Comparison of ENCODE assay signal across 1 mouse cellular context in the genomic region with DNA sequence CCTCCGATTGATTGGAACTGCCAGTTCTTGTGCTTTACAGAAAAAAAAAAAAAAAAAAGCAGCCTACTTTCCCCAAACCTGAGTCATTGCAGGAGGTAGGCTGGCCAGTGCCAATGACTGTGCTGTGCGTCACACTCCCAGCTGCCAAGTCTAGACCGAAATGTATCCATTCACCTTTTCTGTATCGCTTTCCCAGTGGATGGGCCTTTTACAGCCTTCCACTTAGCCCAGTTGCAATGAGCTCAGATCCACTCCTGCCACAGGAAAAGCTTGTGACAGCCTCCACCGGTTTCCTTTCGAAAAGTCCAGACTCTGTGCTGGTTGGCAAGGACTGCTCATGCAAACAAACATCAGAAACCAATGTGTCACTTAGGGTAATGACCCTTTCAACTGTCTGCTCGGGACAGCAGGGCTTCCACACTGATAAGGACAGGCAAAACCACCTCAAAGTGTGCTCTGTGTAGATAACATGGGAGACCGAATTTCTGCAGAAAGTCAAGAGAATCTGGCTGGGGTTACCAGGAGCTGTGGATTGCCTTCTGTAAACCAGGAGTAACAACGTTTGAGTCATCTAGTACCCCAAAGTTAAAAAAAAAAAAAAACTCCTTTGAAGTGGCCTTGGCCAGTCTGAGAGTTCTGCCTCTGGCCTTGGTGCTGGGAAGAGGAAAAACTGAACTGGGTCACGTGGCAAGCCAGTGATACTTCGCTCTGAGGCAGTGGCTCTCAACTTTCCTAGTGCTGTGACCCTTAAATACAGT.
TF ChIP-seq lines count a peak whose summit lies in the region.

No protein-coding gene starts in this region.

TF ChIP-seq in CH12.LX, 34 proteins besides CTCF, POLR2A, EP300 and RAD21 (continued from another document):
- TF ChIP-seq MAFK (IDR thresholded peaks at IDR 0.05; ENCODE audit: insufficient replicate concordance, low read length): no peak
- TF ChIP-seq USF2 (conservative IDR thresholded peaks at IDR 0.05; ENCODE audit: low read depth, low read length): peak; percentile 8; the same call in 1 of the 2 replicates
- TF ChIP-seq UBTF (IDR thresholded peaks at IDR 0.05; ENCODE audit: low read depth, low read length): no peak
- TF ChIP-seq ELF1 (IDR thresholded peaks at IDR 0.05; ENCODE audit: low read depth, low read length): no peak
- no peak for TF ChIP-seq KAT2A (IDR thresholded peaks at IDR 0.05; ENCODE audit: insufficient replicate concordance, low read length)
- TF ChIP-seq ZMIZ1 (IDR thresholded peaks at IDR 0.05; ENCODE audit: low read depth, low read length): no peak
- TF ChIP-seq IRF4 (IDR thresholded peaks at IDR 0.05; ENCODE audit: low read depth, low read length): 0 out of 2 replicates have a peak, but pooled peaks have one; percentile 12
- no peak for TF ChIP-seq NELFE (IDR thresholded peaks at IDR 0.05; ENCODE audit: low read depth, low read length)
- no peak for TF ChIP-seq GABPA (IDR thresholded peaks at IDR 0.05; ENCODE audit: insufficient replicate concordance, low read depth, low read length)
- no peak for TF ChIP-seq MAX (IDR thresholded peaks at IDR 0.05; ENCODE audit: low read length)
- TF ChIP-seq ZKSCAN1 (IDR thresholded peaks at IDR 0.05; ENCODE audit: borderline replicate concordance, low read depth, low read length): no peak
- TF ChIP-seq CHD2 (IDR thresholded peaks at IDR 0.05; ENCODE audit: low read length): no peak
- TF ChIP-seq USF1 (IDR thresholded peaks at IDR 0.05; ENCODE audit: low read depth, low read length): peak; percentile 25; the same call in 1 of the 2 replicates
- no peak for TF ChIP-seq POLR2AphosphoS2 (IDR thresholded peaks at IDR 0.05; ENCODE audit: low read depth, low read length)
- TF ChIP-seq MYC (IDR thresholded peaks at IDR 0.05; ENCODE audit: low read depth, low read length): no peak
- TF ChIP-seq ZNF384 (IDR thresholded peaks at IDR 0.05; ENCODE audit: low read depth, low read length): peak; percentile 82
- no peak for TF ChIP-seq JUND (conservative IDR thresholded peaks at IDR 0.05; ENCODE audit: low read depth, low read length)
- no peak for TF ChIP-seq PAX5 (IDR thresholded peaks at IDR 0.05; ENCODE audit: low read length)
- no peak for TF ChIP-seq SMC3 (IDR thresholded peaks at IDR 0.05; ENCODE audit: low read depth, low read length)
- no peak for TF ChIP-seq CHD1 (IDR thresholded peaks at IDR 0.05; ENCODE audit: low read depth, low read length)
- TF ChIP-seq MEF2A (IDR thresholded peaks at IDR 0.05; ENCODE audit: borderline replicate concordance, low read depth, low read length): no peak
- no peak for TF ChIP-seq RCOR1 (conservative IDR thresholded peaks at IDR 0.05; ENCODE audit: low read depth, low read length)
- no peak for TF ChIP-seq TBP (conservative IDR thresholded peaks at IDR 0.05; ENCODE audit: low read depth, low read length)
- no peak for TF ChIP-seq JUN (IDR thresholded peaks at IDR 0.05; ENCODE audit: insufficient read depth, low read depth, low read length)
- TF ChIP-seq HCFC1 (IDR thresholded peaks at IDR 0.05; ENCODE audit: low read depth, low read length): no peak
- peak; percentile 68; the same call in 1 of the 2 replicates for TF ChIP-seq MXI1 (IDR thresholded peaks at IDR 0.05; ENCODE audit: low read depth, low read length)
- no peak for TF ChIP-seq TCF12 (IDR thresholded peaks at IDR 0.05; ENCODE audit: low read depth, low read length)
- no peak for TF ChIP-seq ZC3H11A (IDR thresholded peaks at IDR 0.05; ENCODE audit: low read depth, low read length)
- TF ChIP-seq NRF1 (IDR thresholded peaks at IDR 0.05; ENCODE audit: low read depth, low read length): no peak
- TF ChIP-seq SIN3A (IDR thresholded peaks at IDR 0.05; ENCODE audit: low read length): no peak
TF ChIP-seq in CH12.LX: peak in this region for 6.
